ENCODE assay signal across 14 mouse cellular contexts in genomic region chr12:110298653-110299052, GRCm38 (mm10). TPM values are rescaled to one million over a fixed set of nuclear protein-coding genes. Genes with fewer than 3 reads are reported as not detected.
A peak's percentile ranks its signal among the peaks of the same experiment; 100 is the strongest.
DNase-seq lines count a peak whose midpoint lies in the region; ATAC-seq and TF ChIP-seq lines count a peak whose summit lies in the region.
"Had no signal": no experiment of that assay in that cellular context is flagged by ENCODE, and none has a peak within 500 bp of the region (broad histone marks: within the 10 kb centered on the region; RNA-seq: fewer than 3 reads in every experiment).

No protein-coding gene starts in this region.

- DNase-seq in heart, embryonic 10.5 days (ENCODE audit: low spot score) = peak; percentile 22
- DNase-seq in heart, adult 2 months = no peak
- DNase-seq in neural tube, embryonic 10.5 days (ENCODE audit: extremely low spot score, low spot score) = peak; percentile 36
- DNase-seq in hindlimb bud, embryonic 11.5 days (ENCODE audit: extremely low spot score, low read depth, low spot score) = peak; percentile 81
- DNase-seq in thymus, postnatal 4 days = no peak
- DNase-seq in cerebellum, adult 11-12 months = no peak
- DNase-seq in gastrocnemius, adult 8-10 months (ENCODE audit: low spot score in 2 of 2) = no peak
- DNase-seq: adrenal gland, postnatal 36 days; liver, embryonic 13.5 days had no signal

- no peak overlapping the region for H3K27ac ChIP-seq in heart, embryonic 10.5 days
- H3K27ac ChIP-seq in heart, adult 2 months = no peak overlapping the region
- H3K27ac ChIP-seq in neural tube, embryonic 15.5 days (replicated peaks) = no peak overlapping the region
- H3K27ac ChIP-seq: liver, embryonic 13.5 days had no signal

- intact Hi-C loops in heart, adult 2 months (cut with DNase I) = no loop called here

- peaks cover 29% of the 10 kb centered on the region for H3K27me3 ChIP-seq in heart, embryonic 10.5 days (ENCODE audit: insufficient read depth, poor library complexity, severe bottlenecking)
- no peaks in the 10 kb centered on the region for H3K27me3 ChIP-seq in heart, adult 2 months (ENCODE audit: control insufficient read depth, insufficient read depth, low read length)
- no peaks in the 10 kb centered on the region for H3K27me3 ChIP-seq in neural tube, embryonic 15.5 days (replicated peaks)
- H3K27me3 ChIP-seq: liver, embryonic 13.5 days had no signal

- no peak overlapping the region for H3K9ac ChIP-seq in heart, adult 2 months (ENCODE audit: low read depth, low read length)
- H3K9ac ChIP-seq in neural tube, embryonic 15.5 days (replicated peaks) = no peak overlapping the region
- H3K9ac ChIP-seq: liver, embryonic 13.5 days had no signal

- no peak overlapping the region for H3K4me2 ChIP-seq in neural tube, embryonic 15.5 days
- H3K4me2 ChIP-seq: liver, embryonic 13.5 days; midbrain, embryonic 11.5 days had no signal

- no peaks in the 10 kb centered on the region for H3K79me2 ChIP-seq in heart, adult 2 months (replicated peaks; ENCODE audit: control insufficient read depth, insufficient read depth, low read length)

- TF ChIP-seq POLR2A in heart, adult 2 months (IDR thresholded peaks at IDR 0.05; ENCODE audit: insufficient read depth, low read depth, low read length) = no peak

- H3K4me3 ChIP-seq in heart, embryonic 10.5 days = no peak overlapping the region
- no peak overlapping the region for H3K4me3 ChIP-seq in heart, adult 2 months
- no peak overlapping the region for H3K4me3 ChIP-seq in neural tube, embryonic 15.5 days (replicated peaks)
- H3K4me3 ChIP-seq: liver, embryonic 13.5 days had no signal

- ATAC-seq in neural tube, embryonic 15.5 days (ENCODE audit: low FRiP score) = no peak
- ATAC-seq: intestine, embryonic 16.5 days had no signal

- no peaks in the 10 kb centered on the region for H3K4me1 ChIP-seq in heart, embryonic 10.5 days
- H3K4me1 ChIP-seq in heart, adult 2 months (ENCODE audit: control insufficient read depth, insufficient read depth, low read length) = no peaks in the 10 kb centered on the region
- H3K4me1 ChIP-seq in neural tube, embryonic 15.5 days = 0 out of 2 replicates have a peak, but pooled peaks cover 3% of the 10 kb centered on the region
- H3K4me1 ChIP-seq: liver, embryonic 13.5 days had no signal

- TF ChIP-seq CTCF in heart, adult 2 months (IDR thresholded peaks at IDR 0.05) = no peak

- no peaks in the 10 kb centered on the region for H3K36me3 ChIP-seq in heart, embryonic 10.5 days
- H3K36me3 ChIP-seq in heart, adult 2 months (ENCODE audit: control insufficient read depth, insufficient read depth, low read length) = no peaks in the 10 kb centered on the region
- H3K36me3 ChIP-seq in neural tube, embryonic 15.5 days = no peaks in the 10 kb centered on the region
- H3K36me3 ChIP-seq: liver, embryonic 13.5 days had no signal

- TF ChIP-seq EP300 in heart, adult 2 months (IDR thresholded peaks at IDR 0.05; ENCODE audit: insufficient read depth, low read depth, low read length) = no peak

- WGBS in heart, embryonic 10.5 days = 45% methylated on average over 11 of the region's 11 CpGs
- 38% methylated on average over 11 of the region's 11 CpGs for WGBS in heart, adult 2 months
- WGBS in neural tube, embryonic 15.5 days = 42% methylated on average over 11 of the region's 11 CpGs

- H3K9me3 ChIP-seq in heart, embryonic 10.5 days = no peaks in the 10 kb centered on the region
- H3K9me3 ChIP-seq in neural tube, embryonic 15.5 days (replicated peaks) = no peaks in the 10 kb centered on the region
- H3K9me3 ChIP-seq: liver, embryonic 13.5 days had no signal

RNA-seq across cellular contexts. Expression of gene Dio3, which starts 19.8 kb away (rescaled TPM):
- polyA plus RNA-seq in heart, embryonic 10.5 days (2016; fragmentation: Nextera tagmentation; extraction: Ambion mirVana) = 0.25 and 0.47 TPM in 2 replicates
- not detected for total RNA-seq in heart, adult 2 months (2021)
- 0.37 TPM in 1 of 2 replicates, not detected in the other for polyA plus RNA-seq in heart, adult 2 months (2012; rRNA removed)
- polyA plus RNA-seq in neural tube, embryonic 15.5 days (2015; fragmentation: Nextera tagmentation; extraction: Ambion mirVana) = 0.45 and 1.2 TPM in 2 replicates
- under 1 TPM in 2 of 4 experiments, not detected in 2; 0.24 to 0.36 TPM for total RNA-seq in gastrocnemius, adult 8-10 months (2022)
- total RNA-seq: common myeloid progenitor, adult 5-6 weeks had no signal
- polyA plus RNA-seq: heart, embryonic 14.5 days; midbrain, embryonic 11.5 days had no signal

Comparison
In these comparisons a context has a peak if more than half of its experiments do, and no peak if none do; other contexts are left out.
1. DNase-seq: peak in heart, embryonic 10.5 days (single experiment), neural tube, embryonic 10.5 days (single experiment) and hindlimb bud, embryonic 11.5 days (single experiment); none in heart, adult 2 months (0 of 2), thymus, postnatal 4 days (single experiment), cerebellum, adult 11-12 months (single experiment) and gastrocnemius, adult 8-10 months (0 of 2).